Mouse (Mus musculus) liver, embryonic 11.5 days (tissue): ENCODE measurements around the gene Map3k11. TPM values are rescaled to one million over a fixed set of nuclear protein-coding genes. Genes with fewer than 3 reads are reported as not detected.

Experiments
- ATAC-seq: fragments of 200-750 bp; cut with Nextera tagmentation; replicated peaks from 2 replicates; pipeline ENCODE4 v1.8.0; 2017; ENCODE audit warnings: moderate number of reproducible peaks, mild to moderate bottlenecking, moderate TSS enrichment, moderate library complexity; ENCODE audit not compliant: low FRiP score
- DNase-seq: peaks from one replicate; pipeline ENCODE4 v3.0.0-alpha.2; 2017; ENCODE audit warnings: low spot score
- H3K27ac ChIP-seq: fragments of 300-500 bp; sonication (generic); 2 replicates; pipeline ENCODE4 v1.5.1; 2014; ENCODE audit warnings: mild to moderate bottlenecking, low read depth, low read length, control low read depth
- H3K27me3 ChIP-seq: fragments of 300-500 bp; sonication (generic); replicated peaks from 2 replicates; pipeline ENCODE4 v1.6.1; 2014; ENCODE audit warnings: low read length, mixed read lengths; ENCODE audit not compliant: control insufficient read depth, insufficient read depth
- H3K36me3 ChIP-seq: fragments of 300-500 bp; sonication (generic); 2 replicates; pipeline ENCODE4 v1.6.1; 2014; ENCODE audit warnings: mild to moderate bottlenecking, low read length, moderate library complexity, mixed read lengths; ENCODE audit not compliant: control insufficient read depth, insufficient read depth
- H3K4me1 ChIP-seq: fragments of 300-500 bp; sonication (generic); replicated peaks from 2 replicates; pipeline ENCODE4 v1.6.1; 2014; ENCODE audit warnings: low read length, mixed read lengths; ENCODE audit not compliant: control insufficient read depth, insufficient read depth
- H3K4me2 ChIP-seq: fragments of 300-500 bp; sonication (generic); 2 replicates; pipeline ENCODE4 v1.6.1; 2014; ENCODE audit warnings: mild to moderate bottlenecking, control low read depth, moderate library complexity
- H3K4me3 ChIP-seq: fragments of 300-500 bp; sonication (generic); 2 replicates; pipeline ENCODE4 v1.5.1; 2014; ENCODE audit warnings: low read depth, low read length, control low read depth
- H3K9ac ChIP-seq: fragments of 300-500 bp; sonication (generic); 2 replicates; pipeline ENCODE4 v1.6.1; 2014; ENCODE audit warnings: low read depth, low read length, control low read depth
- H3K9me3 ChIP-seq: fragments of 300-500 bp; sonication (generic); 2 replicates; pipeline ENCODE4 v1.6.1; 2016; ENCODE audit warnings: low read length, inconsistent platforms, mixed read lengths; ENCODE audit not compliant: control insufficient read depth
- WGBS: fragments of 180-500 bp; shearing (Covaris S2); extraction: QIAGEN DNeasy Blood & Tissue Kit; methylation state at CpG from one replicate; pipeline ENCODE4 v1.1.7; 2014; 5-methylcytosine and 5-hydroxymethylcytosine counted together
- polyA plus RNA-seq: library from polyadenylated mRNA; unstranded; fragments of >200 nt; fragmentation: Nextera tagmentation; extraction: Ambion mirVana; gene quantifications from 2 replicates; pipeline ENCODE4 v1.2.1, GENCODE M21; 2014

The Map3k11 gene
- polyA plus RNA-seq, 1 experiment from 2014 or later, result 28.1 TPM

DNA sequence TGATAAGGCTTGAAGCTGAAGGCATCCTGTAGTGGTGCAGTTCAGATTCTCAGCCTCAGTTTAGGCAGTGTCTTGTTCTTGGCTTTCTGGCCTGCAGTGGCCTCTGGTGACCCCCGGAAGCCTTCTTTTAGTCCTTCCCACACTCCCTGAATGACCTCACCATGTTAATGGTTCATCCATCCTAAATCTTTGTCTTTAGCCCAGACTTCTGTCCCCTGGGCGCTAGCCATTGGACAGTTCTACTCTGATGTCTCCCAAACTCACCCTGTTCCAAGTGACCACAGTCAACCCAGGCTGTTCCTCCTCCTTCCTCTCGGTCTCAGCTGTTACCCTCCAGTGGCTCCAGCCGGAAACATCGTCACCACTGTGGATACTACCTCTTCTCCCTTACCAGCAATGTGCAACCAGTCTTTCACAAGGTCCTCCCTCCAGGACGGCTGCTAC lies 39.2 kb upstream of the Map3k11 start:
- Histone ChIP-seq H3K9ac (peak overlapping the region; percentile 39), H3K27me3 (no peaks in the 10 kb centered on the region), H3K27ac (peak overlapping the region; percentile 75), H3K4me2 (peak overlapping the region; percentile 79), H3K4me1 (peaks cover 31% of the 10 kb centered on the region), H3K36me3 (peaks cover 52% of the 10 kb centered on the region), H3K4me3 (peak overlapping the region; percentile 25), H3K9me3 (no peaks in the 10 kb centered on the region)
- WGBS, result 47% methylated on average over 6 of the region's 6 CpGs
- DNase-seq (no peak), ATAC-seq (no peak; the same call in 1 of the 2 replicates)

DNA sequence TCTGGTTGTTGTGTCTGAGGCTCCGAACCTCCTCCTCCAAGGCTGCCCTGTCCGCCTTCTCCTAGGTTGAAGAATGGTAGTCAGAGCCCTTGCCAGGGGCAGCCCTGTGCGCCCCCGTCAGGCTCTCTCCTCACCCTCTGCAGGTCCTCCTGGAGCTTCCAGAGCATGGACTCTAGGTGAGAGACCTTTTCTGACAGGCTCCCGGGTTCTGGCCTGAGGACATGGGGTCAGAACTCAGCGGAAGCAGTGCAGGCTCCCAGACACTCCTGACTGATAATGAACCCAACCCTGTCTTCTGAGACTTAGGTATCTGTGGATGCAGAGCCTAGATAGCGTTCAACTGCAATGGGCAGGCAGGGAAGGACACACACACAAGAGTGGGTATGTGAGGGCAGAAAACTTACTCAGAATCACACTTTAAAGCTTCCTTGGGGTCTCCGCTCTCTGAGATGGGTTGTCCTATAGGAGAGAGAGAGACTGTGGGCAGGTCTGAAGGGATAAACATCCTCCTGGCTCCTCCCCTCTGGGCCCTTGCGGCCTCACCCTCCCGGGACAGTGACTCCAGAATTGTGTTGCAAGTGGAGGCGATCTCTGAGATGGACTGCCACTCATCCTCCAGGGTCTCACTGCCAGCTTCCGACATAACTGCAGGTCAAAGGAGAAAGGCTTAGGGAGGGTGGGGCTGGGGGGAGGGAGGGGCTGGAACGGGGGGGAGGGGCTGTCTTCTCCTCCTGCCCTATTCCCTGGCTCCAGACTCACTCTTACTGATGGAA lies 36.9 kb upstream of the Map3k11 start:
- Histone ChIP-seq H3K27me3 (0 out of 2 replicates have a peak, but pooled peaks cover 3% of the 10 kb centered on the region), H3K4me3 (no peak overlapping the region), H3K9ac (0 out of 2 replicates have a peak overlapping the region, but pooled peaks have one; percentile 7), H3K9me3 (no peaks in the 10 kb centered on the region), H3K27ac (no peak overlapping the region; the same call in 1 of the 2 replicates), H3K36me3 (peaks cover 39% of the 10 kb centered on the region), H3K4me2 (0 out of 2 replicates have a peak overlapping the region, but pooled peaks have one; percentile 13), H3K4me1 (peaks cover 31% of the 10 kb centered on the region)
- DNase-seq (no peak), ATAC-seq (peak; percentile 50; the same call in 1 of the 2 replicates)
- WGBS, result 65% methylated on average over 13 of the region's 13 CpGs

DNA sequence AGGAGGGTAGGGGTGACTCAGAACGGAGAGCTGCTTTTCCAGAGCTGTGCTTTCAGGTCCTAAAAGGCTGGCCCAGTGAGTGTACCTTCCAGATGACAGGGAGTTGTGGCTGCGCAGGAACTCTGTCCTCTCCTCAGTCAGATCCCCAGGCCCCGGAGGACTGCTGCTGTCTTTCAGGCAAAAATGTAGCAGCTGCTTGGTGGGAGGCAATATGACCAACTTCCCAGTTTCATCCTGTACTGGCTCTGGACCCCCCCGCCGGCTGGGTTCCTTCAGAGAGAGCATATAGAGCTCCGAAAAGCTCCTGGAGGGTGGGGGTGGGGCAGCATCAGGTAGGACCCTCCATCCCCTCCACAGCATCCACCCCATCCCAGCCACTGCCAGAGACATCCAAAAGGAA lies 36.0 kb upstream of the Map3k11 start:
- H3K4me3 ChIP-seq, result no peak overlapping the region
- H3K27ac ChIP-seq, result no peak overlapping the region
- H3K9me3 ChIP-seq, result no peaks in the 10 kb centered on the region
- peaks cover 31% of the 10 kb centered on the region for H3K4me1 ChIP-seq
- peaks cover 30% of the 10 kb centered on the region for H3K36me3 ChIP-seq
- no peak for ATAC-seq
- H3K9ac ChIP-seq, result no peak overlapping the region
- no peak overlapping the region for H3K4me2 ChIP-seq
- 86% methylated on average over 6 of the region's 6 CpGs for WGBS
- DNase-seq, result no peak
- 0 out of 2 replicates have a peak, but pooled peaks cover 3% of the 10 kb centered on the region for H3K27me3 ChIP-seq

DNA sequence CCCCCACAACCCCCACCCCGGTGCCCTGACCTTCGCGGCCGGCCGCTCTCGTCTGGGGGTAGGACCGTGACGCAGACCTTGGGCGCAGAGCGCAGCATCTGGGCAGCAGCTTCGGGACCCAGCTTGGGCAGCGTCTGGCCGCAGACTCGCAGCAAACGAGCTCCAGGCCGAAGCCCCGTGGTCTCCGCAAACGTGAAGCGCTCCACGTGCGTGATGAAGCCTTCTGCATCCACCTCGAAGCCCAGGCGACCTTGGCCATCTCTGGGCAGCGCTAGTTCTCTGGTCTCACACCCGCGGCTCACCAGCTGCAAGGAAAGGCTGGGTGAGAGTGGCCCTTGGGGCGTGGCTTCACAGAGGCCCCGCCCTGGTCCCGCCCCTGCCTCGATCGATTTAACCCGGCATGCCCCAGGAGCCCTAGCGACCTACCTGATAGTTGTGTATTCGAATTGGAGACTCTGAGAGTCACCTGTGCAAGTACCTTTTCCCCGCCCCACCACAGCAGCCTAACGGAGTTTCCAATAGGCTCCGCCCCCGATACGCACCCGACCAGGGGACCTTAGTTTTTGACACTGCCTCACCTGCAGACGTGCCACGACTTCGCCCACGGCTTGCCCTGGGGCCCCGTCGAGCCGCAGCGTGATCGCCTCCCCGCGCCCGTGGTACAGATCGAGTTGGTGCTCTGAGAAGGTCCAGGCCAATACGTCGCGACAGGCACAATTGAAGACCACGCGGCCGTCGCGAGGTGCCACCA lies 34.4 kb upstream of the Map3k11 start:
- peaks cover 34% of the 10 kb centered on the region for H3K36me3 ChIP-seq
- H3K27ac ChIP-seq, result peak overlapping the region; percentile 51
- H3K4me2 ChIP-seq, result peak overlapping the region; percentile 74
- H3K9me3 ChIP-seq, result no peaks in the 10 kb centered on the region
- ATAC-seq (peak; percentile 48; the same call in 1 of the 2 replicates), DNase-seq (peak; percentile 67)
- H3K4me1 ChIP-seq, result peaks cover 18% of the 10 kb centered on the region
- WGBS, result 55% methylated on average over 62 of the region's 62 CpGs
- H3K9ac ChIP-seq, result 0 out of 2 replicates have a peak overlapping the region, but pooled peaks have one; percentile 18
- H3K27me3 ChIP-seq, result 0 out of 2 replicates have a peak, but pooled peaks cover 3% of the 10 kb centered on the region
- H3K4me3 ChIP-seq, result peak overlapping the region; percentile 47

DNA sequence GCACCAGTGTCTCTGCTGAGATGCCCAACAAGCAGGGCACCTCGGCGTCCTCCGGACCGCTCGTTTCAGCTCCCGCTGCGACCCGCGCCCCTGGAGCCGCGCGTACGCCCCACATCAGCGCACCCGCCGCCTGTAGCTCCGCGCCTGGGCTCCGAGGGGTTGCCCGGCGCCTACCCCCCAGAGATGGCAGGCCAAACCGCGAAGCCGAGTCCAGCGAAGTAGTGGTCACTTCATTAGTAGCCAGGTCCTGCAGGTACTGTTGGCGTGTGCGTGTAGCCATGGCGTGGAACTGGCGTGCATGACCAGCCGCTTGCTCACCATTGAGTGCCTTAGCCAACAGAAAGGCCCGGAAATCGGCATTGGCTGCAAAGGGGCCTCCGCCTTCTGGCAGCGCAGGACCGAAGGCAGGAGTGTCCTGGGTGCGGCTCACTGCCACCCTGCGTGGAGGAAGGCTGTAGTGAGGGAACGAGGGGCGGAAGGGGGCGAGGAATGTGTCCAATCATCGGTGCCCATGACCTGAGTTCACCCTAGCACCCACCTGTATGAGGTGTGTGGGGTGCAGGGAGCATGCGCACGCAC lies 33.7 kb upstream of the Map3k11 start:
- peak overlapping the region; percentile 74 for H3K4me2 ChIP-seq
- peaks cover 36% of the 10 kb centered on the region for H3K36me3 ChIP-seq
- WGBS, result 54% methylated on average over 43 of the region's 43 CpGs
- ATAC-seq (no peak), DNase-seq (no peak)
- H3K9me3 ChIP-seq, result no peaks in the 10 kb centered on the region
- H3K4me3 ChIP-seq, result peak overlapping the region; percentile 47
- no peak overlapping the region for H3K27ac ChIP-seq
- 0 out of 2 replicates have a peak, but pooled peaks cover 3% of the 10 kb centered on the region for H3K27me3 ChIP-seq
- no peak overlapping the region for H3K9ac ChIP-seq
- H3K4me1 ChIP-seq, result peaks cover 16% of the 10 kb centered on the region

DNA sequence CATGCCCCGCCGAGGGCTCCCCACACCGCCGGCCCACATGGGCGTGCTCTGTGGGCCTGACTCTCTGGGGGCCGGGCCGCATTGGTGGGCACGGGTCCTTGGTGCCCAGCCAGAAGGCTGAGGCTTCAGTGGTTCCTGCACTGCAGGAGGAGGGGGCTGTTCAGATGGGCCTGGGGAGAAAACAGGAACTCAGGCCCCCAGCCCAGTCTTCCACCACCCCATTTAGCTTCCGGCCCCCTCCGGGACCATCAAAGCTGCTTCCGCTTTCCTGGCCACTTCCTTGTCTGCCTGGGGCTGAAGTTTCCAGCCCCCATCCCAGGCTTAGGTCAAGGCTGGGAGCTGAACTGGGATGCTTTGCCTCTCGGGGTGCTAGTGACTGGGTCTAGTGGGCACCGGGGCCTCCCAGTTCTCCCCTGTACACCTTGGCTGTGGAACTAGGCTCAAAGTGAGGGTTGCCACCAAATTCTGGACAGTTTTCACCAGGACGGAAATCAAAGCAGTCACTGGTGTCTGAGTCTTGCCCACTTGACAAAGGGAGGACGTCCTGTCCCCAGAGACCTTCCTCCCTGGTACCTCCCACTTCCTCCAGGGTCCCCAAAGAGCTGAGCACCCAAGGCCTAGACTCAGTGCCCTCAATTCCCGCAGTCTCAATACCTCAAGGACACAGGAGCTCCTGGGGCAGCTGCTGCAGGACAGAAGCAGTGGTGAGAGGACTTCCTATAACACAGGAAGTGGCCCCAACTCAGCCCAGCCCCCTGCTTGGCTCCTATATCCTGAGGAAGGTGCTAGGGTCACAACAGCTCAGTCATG lies 27.4 kb upstream of the Map3k11 start:
- H3K27ac ChIP-seq, result peak overlapping the region; percentile 71
- H3K9me3 ChIP-seq, result no peaks in the 10 kb centered on the region
- peak overlapping the region; percentile 44 for H3K4me3 ChIP-seq
- peaks cover 16% of the 10 kb centered on the region; the same call in 1 of the 2 replicates for H3K36me3 ChIP-seq
- H3K4me1 ChIP-seq, result peaks cover 52% of the 10 kb centered on the region
- ATAC-seq, result no peak
- H3K4me2 ChIP-seq, result peak overlapping the region; percentile 85
- DNase-seq, result no peak
- 36% methylated on average over 16 of the region's 16 CpGs for WGBS
- H3K9ac ChIP-seq, result peak overlapping the region; percentile 64
- no peaks in the 10 kb centered on the region for H3K27me3 ChIP-seq

DNA sequence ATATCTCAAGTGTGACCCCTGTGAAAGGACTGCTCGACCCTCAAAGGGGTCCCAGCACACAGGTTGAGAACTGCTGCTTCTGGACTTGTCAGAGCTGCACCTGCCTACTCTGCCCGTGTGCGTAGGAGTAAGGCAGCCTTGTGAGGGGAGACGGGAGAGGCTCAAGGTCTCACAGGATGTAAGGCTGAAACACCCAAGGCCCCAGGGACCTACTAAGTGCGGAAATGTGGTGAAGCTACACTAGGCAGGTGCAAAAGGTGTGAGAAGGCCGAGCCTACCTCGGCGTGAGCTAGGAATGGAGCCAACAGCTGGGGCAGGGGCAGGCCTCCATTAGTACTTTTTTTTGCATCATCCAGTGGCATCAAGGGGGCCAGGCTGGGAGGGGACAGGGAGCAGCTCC lies 26.2 kb upstream of the Map3k11 start:
- peak overlapping the region; percentile 71 for H3K9ac ChIP-seq
- peaks cover 57% of the 10 kb centered on the region for H3K4me1 ChIP-seq
- H3K4me2 ChIP-seq, result peak overlapping the region; percentile 85
- no peaks in the 10 kb centered on the region for H3K9me3 ChIP-seq
- 60% methylated on average over 8 of the region's 8 CpGs for WGBS
- no peak for ATAC-seq
- H3K27me3 ChIP-seq, result no peaks in the 10 kb centered on the region
- peak overlapping the region; percentile 61 for H3K4me3 ChIP-seq
- peak overlapping the region; percentile 91; the same call in 1 of the 2 replicates for H3K27ac ChIP-seq
- no peak for DNase-seq
- peaks cover 27% of the 10 kb centered on the region for H3K36me3 ChIP-seq
